Mouse (Mus musculus) ES-Bruce4 (cell line): Measurements from ENCODE around the gene Mrrf. TPM values are rescaled to one million over a fixed set of nuclear protein-coding genes. Genes with fewer than 3 reads are reported as not detected.

ENCODE experiments used
- H3K27ac ChIP-seq: 2 replicates; pipeline ENCODE4 v1.5.1; 2012; ENCODE audit warnings: low read length, inconsistent platforms; ENCODE audit not compliant: insufficient read depth
- H3K27me3 ChIP-seq: 2 replicates; pipeline ENCODE4 v1.6.1; 2012; ENCODE audit warnings: mild to moderate bottlenecking, low read length, inconsistent platforms; ENCODE audit not compliant: control insufficient read depth, poor library complexity, insufficient read depth, severe bottlenecking
- H3K36me3 ChIP-seq: 2 replicates; pipeline ENCODE4 v1.6.1; 2012; ENCODE audit warnings: inconsistent platforms, mild to moderate bottlenecking, low read length, moderate library complexity; ENCODE audit not compliant: control insufficient read depth, poor library complexity, insufficient read depth, severe bottlenecking
- H3K4me1 ChIP-seq: one replicate; pipeline ENCODE4 v1.8.1; 2011; ENCODE audit warnings: low read length; ENCODE audit not compliant: control insufficient read depth, insufficient read depth
- H3K4me3 ChIP-seq: 2 replicates; pipeline ENCODE4 v1.5.1; 2011; ENCODE audit warnings: low read depth, mild to moderate bottlenecking, low read length
- H3K9ac ChIP-seq: 2 replicates; pipeline ENCODE4 v1.6.1; 2012; ENCODE audit warnings: low read depth, mild to moderate bottlenecking, inconsistent platforms; ENCODE audit not compliant: poor library complexity, severe bottlenecking
- H3K9me3 ChIP-seq: replicated peaks from 2 replicates; pipeline ENCODE4 v1.6.1; 2012; ENCODE audit warnings: mild to moderate bottlenecking, low read length, inconsistent platforms; ENCODE audit not compliant: control insufficient read depth, poor library complexity, insufficient read depth, severe bottlenecking
- CTCF ChIP-seq: IDR thresholded peaks from one replicate; pipeline ENCODE4 v1.8.1; 2011; ENCODE audit warnings: low read depth, low read length
- EP300 ChIP-seq: IDR thresholded peaks from 2 replicates; pipeline ENCODE4 v1.6.1; 2011; ENCODE audit warnings: low read depth, low read length; ENCODE audit not compliant: insufficient read depth
- POLR2A ChIP-seq: IDR thresholded peaks from one replicate; pipeline ENCODE4 v1.8.1; 2011; ENCODE audit warnings: low read length; ENCODE audit not compliant: insufficient read depth
- polyA plus RNA-seq: library from polyadenylated mRNA; stranded (reverse); fragments of >200 nt; gene quantifications from 2 replicates; pipeline ENCODE4 v1.2.4, GENCODE M21; 2011; ENCODE audit warnings: low read depth; ENCODE audit not compliant: missing spikeins, insufficient read depth, insufficient read length

Gene Mrrf
- polyA plus RNA-seq, 1 experiment: 35.9 TPM

- H3K4me1 ChIP-seq: no peaks in the 10 kb centered on the region
- no peaks in the 10 kb centered on the region for H3K36me3 ChIP-seq
- no peaks in the 10 kb centered on the region for H3K9me3 ChIP-seq
- H3K27me3 ChIP-seq: peaks cover 9% of the 10 kb centered on the region
- TF ChIP-seq CTCF (no peak), POLR2A (no peak), EP300 (no peak)
- H3K27ac ChIP-seq: no peak overlapping the region
- no peak overlapping the region for H3K9ac ChIP-seq
- H3K4me3 ChIP-seq: no peak overlapping the region
Observed at GRCm38 (mm10) chr2:36097129-36097815, 38.9 kb upstream of the Mrrf start.

GRCm38 (mm10) chr2:36098021-36098420 is 38.2 kb upstream of the Mrrf start:
- H3K4me3 ChIP-seq: no peak overlapping the region
- peaks cover 5% of the 10 kb centered on the region for H3K27me3 ChIP-seq
- no peaks in the 10 kb centered on the region for H3K36me3 ChIP-seq
- no peaks in the 10 kb centered on the region for H3K9me3 ChIP-seq
- TF ChIP-seq EP300 (no peak), CTCF (no peak), POLR2A (no peak)
- H3K9ac ChIP-seq: no peak overlapping the region
- H3K27ac ChIP-seq: no peak overlapping the region
- peaks cover under 1% of the 10 kb centered on the region for H3K4me1 ChIP-seq

DNA sequence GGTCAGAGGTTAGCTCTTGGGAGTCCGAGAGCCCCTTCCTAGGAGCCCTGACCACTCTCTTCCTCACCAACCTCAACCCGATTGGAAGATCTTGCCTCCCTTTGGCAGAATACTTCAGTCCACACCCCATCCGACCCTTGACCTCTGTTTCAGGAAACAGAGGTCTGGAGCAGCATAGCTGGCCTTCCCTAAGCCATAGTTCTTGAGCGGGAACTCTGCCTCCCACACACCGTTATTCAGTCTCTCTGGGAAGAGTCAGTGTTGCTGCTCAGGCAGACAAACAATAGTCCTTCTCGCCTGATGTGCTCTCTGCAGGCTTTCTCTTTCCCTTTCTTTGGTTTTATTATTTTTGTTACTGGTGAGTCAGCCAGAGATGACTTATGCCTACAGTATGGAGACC is 36.5 kb upstream of the Mrrf start:
- Histone ChIP-seq H3K4me1 (peaks cover 2% of the 10 kb centered on the region), H3K9me3 (no peaks in the 10 kb centered on the region), H3K9ac (no peak overlapping the region), H3K36me3 (no peaks in the 10 kb centered on the region), H3K27ac (no peak overlapping the region), H3K27me3 (peaks cover 19% of the 10 kb centered on the region), H3K4me3 (no peak overlapping the region)
- TF ChIP-seq POLR2A (no peak), EP300 (no peak), CTCF (no peak)

GRCm38 (mm10) chr2:36101866-36102558 is 34.2 kb upstream of the Mrrf start:
- Histone ChIP-seq H3K4me1 (peaks cover 2% of the 10 kb centered on the region), H3K9me3 (no peaks in the 10 kb centered on the region), H3K4me3 (no peak overlapping the region), H3K9ac (no peak overlapping the region), H3K36me3 (no peaks in the 10 kb centered on the region), H3K27me3 (peaks cover 25% of the 10 kb centered on the region), H3K27ac (no peak overlapping the region)
- TF ChIP-seq EP300 (no peak), POLR2A (no peak), CTCF (no peak)

GRCm38 (mm10) chr2:36102559-36102946 is 33.6 kb upstream of the Mrrf start:
- H3K27me3 ChIP-seq: peaks cover 26% of the 10 kb centered on the region
- H3K27ac ChIP-seq: no peak overlapping the region
- peaks cover 2% of the 10 kb centered on the region for H3K4me1 ChIP-seq
- TF ChIP-seq CTCF (no peak), POLR2A (no peak), EP300 (no peak)
- H3K36me3 ChIP-seq: no peaks in the 10 kb centered on the region
- no peaks in the 10 kb centered on the region for H3K9me3 ChIP-seq
- no peak overlapping the region for H3K9ac ChIP-seq
- peak overlapping the region; percentile 13 for H3K4me3 ChIP-seq

GRCm38 (mm10) chr2:36103069-36103554 is 33.1 kb upstream of the Mrrf start:
- Histone ChIP-seq H3K4me1 (peaks cover 2% of the 10 kb centered on the region), H3K27me3 (peaks cover 26% of the 10 kb centered on the region), H3K9ac (no peak overlapping the region), H3K36me3 (no peaks in the 10 kb centered on the region), H3K27ac (no peak overlapping the region), H3K9me3 (no peaks in the 10 kb centered on the region), H3K4me3 (0 out of 2 replicates have a peak overlapping the region, but pooled peaks have one; percentile 1)
- no peak for TF ChIP-seq EP300
- TF ChIP-seq CTCF: no peak
- TF ChIP-seq POLR2A: no peak
